Comparison of ENCODE assay signal across 16 mouse cellular contexts in the genomic region with DNA sequence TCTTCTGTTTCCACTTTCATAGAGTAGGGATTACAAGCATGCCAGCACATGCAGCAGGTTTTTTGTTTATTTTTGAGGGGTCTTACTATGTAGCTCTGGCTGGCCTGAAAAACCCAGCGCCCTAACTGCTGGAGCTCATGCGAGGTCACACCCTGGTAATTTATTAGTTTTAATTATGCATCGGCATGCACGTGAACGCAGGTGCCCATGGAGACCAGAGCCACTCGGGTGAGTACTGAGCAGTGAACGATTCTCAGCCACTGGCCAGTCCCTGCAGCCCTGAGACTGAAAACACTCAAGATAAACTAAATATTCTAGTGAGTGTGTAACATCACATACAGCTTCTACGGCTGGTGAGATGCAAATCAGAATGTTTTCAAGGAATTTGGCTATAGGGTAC.
"Had no signal": no experiment of that assay in that cellular context is flagged by ENCODE, and none has a peak within 500 bp of the region (broad histone marks: within the 10 kb centered on the region; RNA-seq: fewer than 3 reads in every experiment).

No protein-coding gene starts in this region.

- H3K27ac ChIP-seq: hindbrain, embryonic 15.5 days; layer of hippocampus, adult 2 months; limb, embryonic 10.5 days; liver, embryonic 15.5 days; midbrain, embryonic 10.5 days; neural tube, embryonic 13.5 days; stomach, postnatal 0 days had no signal

- ATAC-seq: inflammation-experienced regulatory T-cells, adult 6 months; lung, postnatal 0 days; midbrain, embryonic 16.5 days had no signal

- DNase-seq: lung, adult 2 months; lung, postnatal 4 days; right cerebral cortex, postnatal 25 days; thymus, adult 18-20 months; thymus, postnatal 14 days had no signal

- H3K4me2 ChIP-seq: hindbrain, embryonic 15.5 days; liver, embryonic 11.5 days; liver, embryonic 15.5 days; neural tube, embryonic 13.5 days had no signal

- H3K9ac ChIP-seq: hindbrain, embryonic 15.5 days; liver, embryonic 15.5 days; neural tube, embryonic 13.5 days had no signal

- H3K4me3 ChIP-seq: hindbrain, embryonic 15.5 days; layer of hippocampus, adult 2 months; limb, embryonic 10.5 days; liver, embryonic 15.5 days; midbrain, embryonic 10.5 days; neural tube, embryonic 13.5 days had no signal

- H3K9me3 ChIP-seq: hindbrain, embryonic 15.5 days; limb, embryonic 10.5 days; liver, embryonic 15.5 days; midbrain, embryonic 10.5 days; neural tube, embryonic 13.5 days had no signal

- H3K4me1 ChIP-seq: hindbrain, embryonic 15.5 days; limb, embryonic 10.5 days; liver, embryonic 15.5 days; midbrain, embryonic 10.5 days; neural tube, embryonic 13.5 days had no signal

- H3K27me3 ChIP-seq: hindbrain, embryonic 15.5 days; liver, embryonic 15.5 days; neural tube, embryonic 13.5 days had no signal
